Mouse (Mus musculus) right cerebral cortex, postnatal 36 days (tissue): ENCODE data around the gene Gm44973.
"Not testable (repeated sequence)": the region's sequence is repeated elsewhere in the genome, so short reads cannot be mapped to it uniquely, and the experiment has no call there.

Experiments used
- DNase-seq, 2 experiments: peaks; one replicate each; pipeline ENCODE4 v3.0.0; 2022; ENCODE audit warnings: low spot score in 2 of 2, mixed read lengths in 1 of 2

Gm44973 gene

DNA sequence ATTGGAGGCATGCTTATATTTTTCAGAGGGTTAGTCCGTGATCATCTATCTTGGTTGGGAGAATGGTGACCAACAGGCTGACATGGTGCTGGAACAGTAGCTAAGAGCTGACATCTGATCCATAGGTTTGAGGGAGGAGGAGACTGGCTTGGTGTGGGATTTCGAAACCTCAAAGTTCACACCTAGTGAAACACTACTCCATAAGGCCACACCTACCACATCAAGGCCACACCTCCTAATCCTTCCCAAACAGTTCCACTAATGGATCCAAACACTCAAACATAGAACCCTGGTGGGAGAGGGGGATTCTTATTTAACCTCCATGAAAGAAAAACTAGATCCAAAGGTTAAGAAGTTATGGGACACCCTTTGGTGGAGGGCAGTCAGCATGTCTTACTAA lies 1.6 kb downstream of the Gm44973 start:
- DNase-seq: no peak

GRCm38 (mm10) chr7:5017352-5017751 lies 2.1 kb downstream of the Gm44973 start:
- no peak for DNase-seq

GRCm38 (mm10) chr7:5017931-5018330 lies 2.6 kb downstream of the Gm44973 start:
- no peak for DNase-seq

- DNase-seq: not testable (repeated sequence)
Measured at GRCm38 (mm10) chr7:5019576-5019975, 4.3 kb downstream of the Gm44973 start.

DNA sequence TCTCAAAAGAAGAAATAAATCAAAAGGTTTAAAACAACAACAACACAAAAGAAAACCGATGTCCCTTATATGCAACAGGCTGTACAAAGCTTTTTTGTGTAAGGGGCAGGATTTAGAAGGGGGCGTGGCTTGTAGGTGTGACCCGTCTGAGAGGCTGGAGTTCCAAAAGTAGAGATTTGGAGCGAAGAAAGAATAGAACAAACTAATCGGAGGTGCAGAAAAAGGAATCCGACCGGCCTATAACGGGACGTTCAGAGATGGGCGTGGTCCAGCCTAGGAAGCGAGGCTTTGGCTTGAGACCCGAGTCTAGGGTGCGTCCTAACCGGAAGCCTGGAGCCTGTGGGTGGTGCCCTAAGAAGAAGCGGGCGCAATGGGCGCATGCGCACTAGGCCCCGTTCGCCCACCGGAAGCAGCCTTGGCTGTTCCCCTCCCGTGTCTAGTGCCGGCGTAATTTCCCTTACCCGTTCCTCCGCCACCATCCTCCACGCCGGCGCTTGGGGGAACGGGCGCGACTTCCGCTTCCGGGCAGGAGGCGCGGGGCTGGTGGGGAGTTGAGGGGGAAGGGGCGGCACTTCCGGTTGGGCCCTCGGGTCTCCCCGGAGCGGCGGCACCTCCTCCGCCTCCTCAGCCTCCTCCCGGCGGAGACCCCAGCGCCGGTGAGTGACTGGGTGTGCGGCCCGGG lies 4.8 kb downstream of the Gm44973 start, which contains the start of the genes Zfp865 and Ccdc106:
TSS of gene Zfp865 (plus strand) at position 377 of the 682 bp plus-strand sequence.
TSS of gene Ccdc106 (plus strand) at position 554 of the 682 bp plus-strand sequence.
- peak; percentile 99 to 100 for DNase-seq

- DNase-seq: no peak
Measured at GRCm38 (mm10) chr7:5020685-5021084, 5.4 kb downstream of the Gm44973 start.

DNA sequence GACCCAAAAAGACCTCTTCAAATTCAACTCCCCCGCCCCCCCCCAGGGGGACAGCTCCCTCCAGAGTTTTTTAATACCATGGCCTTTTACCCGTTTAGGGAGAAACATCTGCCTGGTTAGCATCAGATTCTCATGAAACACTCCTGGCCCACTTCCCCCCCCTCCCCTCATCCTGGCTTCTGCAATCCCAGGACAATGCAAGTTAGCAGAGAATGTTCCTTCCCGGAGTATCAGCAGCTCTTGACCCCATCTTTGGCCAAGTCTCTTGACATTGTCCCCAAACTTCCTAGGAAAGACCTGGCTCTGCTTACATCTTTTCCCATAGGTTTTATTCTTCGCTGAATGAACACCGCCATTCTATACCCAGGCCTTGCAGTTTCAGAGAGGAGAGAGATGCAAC lies 5.9 kb downstream of the Gm44973 start:
- DNase-seq: no peak

GRCm38 (mm10) chr7:5029543-5029942 lies 14.2 kb downstream of the Gm44973 start:
- DNase-seq: no peak

DNA sequence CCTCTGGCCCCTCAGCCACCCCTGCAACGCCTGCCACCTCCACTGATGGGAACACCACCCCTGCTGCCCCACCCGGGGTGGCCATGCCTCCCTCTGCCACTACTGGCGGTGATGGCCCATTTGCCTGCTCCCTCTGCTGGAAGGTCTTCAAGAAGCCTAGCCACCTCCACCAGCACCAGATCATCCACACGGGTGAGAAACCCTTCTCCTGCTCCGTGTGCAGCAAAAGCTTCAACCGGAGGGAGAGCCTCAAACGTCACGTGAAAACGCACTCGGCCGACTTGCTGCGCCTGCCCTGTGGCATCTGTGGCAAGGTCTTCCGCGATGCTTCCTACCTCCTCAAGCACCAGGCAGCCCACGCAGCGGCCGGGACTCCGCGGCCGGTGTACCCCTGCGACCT lies 14.7 kb downstream of the Gm44973 start:
- no peak for DNase-seq

DNA sequence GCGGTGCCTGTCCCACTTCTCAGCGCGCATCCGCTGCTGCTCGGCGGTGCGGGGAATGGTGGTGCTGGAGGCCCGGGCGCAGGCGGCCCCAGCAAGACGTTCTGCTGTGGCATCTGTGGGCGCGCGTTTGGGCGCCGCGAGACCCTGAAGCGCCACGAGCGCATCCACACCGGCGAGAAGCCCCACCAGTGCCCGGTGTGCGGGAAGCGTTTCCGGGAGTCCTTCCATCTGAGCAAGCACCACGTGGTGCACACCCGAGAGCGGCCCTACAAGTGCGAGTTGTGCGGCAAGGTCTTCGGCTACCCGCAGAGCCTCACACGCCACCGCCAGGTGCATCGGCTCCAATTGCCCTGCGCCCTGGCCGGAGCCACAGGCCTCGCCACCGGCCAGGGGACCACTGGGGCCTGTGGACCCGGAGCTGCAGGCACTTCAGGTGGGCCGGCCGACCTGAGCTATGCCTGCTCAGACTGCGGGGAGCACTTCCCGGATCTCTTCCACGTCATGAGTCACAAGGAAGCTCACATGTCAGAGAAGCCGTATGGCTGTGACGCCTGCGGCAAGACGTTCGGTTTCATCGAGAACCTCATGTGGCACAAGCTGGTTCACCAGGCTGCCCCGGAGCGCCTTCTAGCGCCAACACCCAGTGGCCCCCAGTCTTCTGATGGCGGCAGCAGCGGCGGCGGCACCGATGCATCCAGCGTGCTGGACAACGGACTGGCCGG lies 15.4 kb downstream of the Gm44973 start:
- no peak for DNase-seq

- DNase-seq: no peak
Measured at GRCm38 (mm10) chr7:5031496-5031895, 16.2 kb downstream of the Gm44973 start.

GRCm38 (mm10) chr7:5033818-5034217 lies 18.5 kb downstream of the Gm44973 start, which contains the start of gene 4632433K11Rik:
TSS of gene 4632433K11Rik (plus strand) at chr7:5034118.
- DNase-seq: no peak

DNA sequence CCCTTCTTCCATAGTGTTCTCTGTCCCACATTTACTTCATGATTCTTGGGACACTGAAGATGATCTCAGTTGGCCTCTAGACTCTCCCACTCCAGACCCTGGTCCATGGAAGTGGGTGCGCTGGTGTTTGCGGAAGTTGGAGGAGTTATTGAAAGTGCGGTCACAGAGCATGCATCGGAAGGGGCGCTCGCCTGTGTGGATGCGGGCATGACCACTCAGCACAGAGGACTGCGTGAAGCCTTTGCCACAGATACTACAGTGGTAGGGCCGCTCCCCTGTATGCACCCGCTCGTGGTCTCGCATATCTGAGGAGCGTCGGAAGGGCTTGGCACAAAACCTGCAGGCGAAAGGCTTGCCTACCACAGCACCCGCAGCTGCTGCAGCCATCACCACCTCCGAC lies 20.3 kb downstream of the Gm44973 start:
- DNase-seq: no peak

GRCm38 (mm10) chr7:5036136-5036535 lies 20.8 kb downstream of the Gm44973 start:
- no peak for DNase-seq

- DNase-seq: no peak
Measured at GRCm38 (mm10) chr7:5037026-5037425, 21.7 kb downstream of the Gm44973 start.

DNA sequence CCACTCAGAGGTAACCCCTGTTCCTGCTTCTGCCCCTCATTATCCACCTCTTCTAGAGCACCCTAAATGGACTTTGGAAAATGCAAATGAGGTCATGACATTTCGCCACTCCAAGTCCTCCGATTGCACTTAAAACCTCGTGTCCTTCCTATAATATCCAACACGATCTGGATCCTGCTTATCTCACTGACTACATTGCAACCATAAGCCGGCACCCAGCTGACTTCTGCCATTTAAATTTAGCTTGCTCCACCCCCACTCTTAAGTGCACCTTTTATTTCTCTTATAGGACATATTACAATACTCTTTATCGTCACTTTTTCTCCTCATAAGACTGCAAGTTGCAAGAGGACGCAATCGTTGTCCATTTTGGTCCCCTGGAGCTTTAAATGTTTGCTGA lies 22.2 kb downstream of the Gm44973 start:
- no peak for DNase-seq

GRCm38 (mm10) chr7:5038109-5038732 lies 22.9 kb downstream of the Gm44973 start, which contains the start of gene Zfp784:
TSS of gene Zfp784 (minus strand) at chr7:5038446.
- DNase-seq: peak; percentile 83 to 86

DNA sequence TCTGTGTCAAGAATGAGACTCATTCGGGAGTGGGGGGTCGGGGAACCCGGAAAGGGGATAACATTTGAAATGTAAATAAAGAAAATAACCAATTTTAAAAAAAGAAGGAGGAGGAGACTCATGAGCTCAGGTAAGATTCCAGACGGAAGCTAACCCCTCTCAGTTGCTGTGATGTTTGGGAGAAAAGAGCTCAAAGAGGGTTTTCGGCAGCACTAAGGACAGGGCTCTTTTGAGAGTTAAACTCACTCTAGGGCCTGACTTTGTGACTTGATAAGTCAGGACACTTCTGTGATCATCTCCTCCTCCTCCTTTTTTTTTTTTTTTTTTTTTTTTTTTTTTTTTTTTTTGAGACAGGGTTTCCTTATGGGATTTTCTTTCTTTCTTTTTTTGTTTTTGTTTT lies 23.6 kb downstream of the Gm44973 start:
- DNase-seq: no peak

DNA sequence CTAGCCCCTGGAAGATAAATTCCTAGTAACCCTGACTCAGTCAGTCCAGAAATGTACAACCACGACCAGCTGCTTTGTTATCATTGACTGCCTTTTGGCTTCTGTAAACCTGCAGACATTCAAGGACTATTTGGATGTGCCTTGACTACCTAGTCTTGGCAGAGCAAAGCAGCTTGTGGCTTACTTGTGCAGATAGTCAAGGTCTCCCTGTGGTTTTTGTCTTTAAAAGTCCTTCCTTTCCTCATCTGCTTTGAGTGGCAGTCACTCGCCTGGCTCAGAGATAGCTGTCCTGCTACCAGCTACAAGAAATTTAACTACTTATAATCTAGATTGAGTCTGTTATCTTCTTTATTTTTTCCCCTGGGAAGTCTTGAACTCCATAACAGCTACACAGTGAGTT lies 29.7 kb downstream of the Gm44973 start:
- no peak for DNase-seq

DNA sequence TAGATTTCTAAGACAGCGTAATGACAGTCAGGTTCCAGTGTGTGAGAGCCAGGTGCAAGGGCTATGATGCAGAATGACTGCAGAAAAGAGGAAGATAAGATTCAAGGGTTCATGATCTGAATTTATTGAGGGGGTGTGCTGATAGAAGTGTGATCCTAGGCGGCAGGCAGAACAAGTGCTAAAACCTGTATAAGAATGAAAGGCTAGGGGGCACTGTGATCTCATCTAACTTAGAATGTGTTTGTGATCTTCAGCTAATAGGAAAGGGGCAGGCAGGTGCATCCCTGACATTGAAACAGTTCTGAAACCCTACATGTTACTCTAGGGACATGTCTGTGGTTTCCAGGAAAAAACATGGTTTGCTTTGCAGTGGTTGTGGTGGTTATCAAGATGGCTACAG lies 30.8 kb downstream of the Gm44973 start:
- no peak for DNase-seq

GRCm38 (mm10) chr7:5047313-5047712 lies 32.0 kb downstream of the Gm44973 start:
- DNase-seq: no peak
